10 mouse cellular contexts compared by ENCODE assay signal in genomic region chr7:27407816-27408215, GRCm38 (mm10). TPM values are rescaled to one million over a fixed set of nuclear protein-coding genes. Genes with fewer than 3 reads are reported as not detected.
DNase-seq lines count a peak whose midpoint lies in the region; ATAC-seq and TF ChIP-seq lines count a peak whose summit lies in the region.
"Had no signal": no experiment of that assay in that cellular context is flagged by ENCODE, and none has a peak within 500 bp of the region (broad histone marks: within the 10 kb centered on the region; RNA-seq: fewer than 3 reads in every experiment).

No protein-coding gene starts in this region.

- H3K36me3 ChIP-seq in liver, embryonic 12.5 days = no peaks in the 10 kb centered on the region
- H3K36me3 ChIP-seq in liver, postnatal 0 days (replicated peaks; ENCODE audit: insufficient read depth, low read length) = no peaks in the 10 kb centered on the region
- H3K36me3 ChIP-seq in embryonic facial prominence, embryonic 10.5 days (replicated peaks) = no peaks in the 10 kb centered on the region
- H3K36me3 ChIP-seq in midbrain, embryonic 15.5 days (replicated peaks) = 0 out of 2 replicates have a peak, but pooled peaks cover 9% of the 10 kb centered on the region

- no peak overlapping the region for H3K27ac ChIP-seq in liver, embryonic 12.5 days
- H3K27ac ChIP-seq in liver, postnatal 0 days (ENCODE audit: low read depth) = no peak overlapping the region
- no peak overlapping the region for H3K27ac ChIP-seq in embryonic facial prominence, embryonic 10.5 days (replicated peaks)
- no peak overlapping the region for H3K27ac ChIP-seq in midbrain, embryonic 15.5 days

- no peak for DNase-seq in liver, postnatal 0 days
- DNase-seq in embryonic facial prominence, embryonic 10.5 days (ENCODE audit: low spot score) = peak; percentile 14
- DNase-seq in forelimb bud, embryonic 11.5 days (ENCODE audit: low read depth, low spot score) = peak; percentile 51
- DNase-seq in right cerebral cortex, postnatal 36 days (ENCODE audit: low spot score in 2 of 2) = no peak
- no peak for DNase-seq in cerebellum, adult 18-20 months
- DNase-seq: lung, postnatal 14 days; right cerebral cortex, adult 18-20 months; thymus, postnatal 36 days had no signal

- no peak for ATAC-seq in liver, embryonic 12.5 days
- no peak for ATAC-seq in liver, postnatal 0 days
- no peak for ATAC-seq in midbrain, embryonic 15.5 days (replicated peaks)

- H3K4me1 ChIP-seq in liver, embryonic 12.5 days = peaks cover 17% of the 10 kb centered on the region
- peaks cover 8% of the 10 kb centered on the region for H3K4me1 ChIP-seq in liver, postnatal 0 days (ENCODE audit: insufficient read depth)
- peaks cover 23% of the 10 kb centered on the region for H3K4me1 ChIP-seq in embryonic facial prominence, embryonic 10.5 days
- H3K4me1 ChIP-seq in midbrain, embryonic 15.5 days = peaks cover 14% of the 10 kb centered on the region

- peak overlapping the region; percentile 68 for H3K4me2 ChIP-seq in liver, embryonic 12.5 days
- H3K4me2 ChIP-seq in liver, postnatal 0 days (ENCODE audit: low read depth, low read length) = no peak overlapping the region
- peak overlapping the region; percentile 55; the same call in 1 of the 2 replicates for H3K4me2 ChIP-seq in midbrain, embryonic 15.5 days

- H3K9me3 ChIP-seq in liver, embryonic 12.5 days (replicated peaks) = no peaks in the 10 kb centered on the region; the same call in 1 of the 2 replicates
- H3K9me3 ChIP-seq in liver, postnatal 0 days (ENCODE audit: low read length) = no peaks in the 10 kb centered on the region
- peaks cover 18% of the 10 kb centered on the region for H3K9me3 ChIP-seq in embryonic facial prominence, embryonic 10.5 days
- H3K9me3 ChIP-seq in midbrain, embryonic 15.5 days = no peaks in the 10 kb centered on the region

- no peak for TF ChIP-seq EP300 in liver, postnatal 0 days (IDR thresholded peaks at IDR 0.05; ENCODE audit: low read depth)

- H3K9ac ChIP-seq in liver, embryonic 12.5 days = no peak overlapping the region
- H3K9ac ChIP-seq in liver, postnatal 0 days (replicated peaks) = no peak overlapping the region
- no peak overlapping the region for H3K9ac ChIP-seq in midbrain, embryonic 15.5 days

- no peak overlapping the region; the same call in 1 of the 2 replicates for H3K4me3 ChIP-seq in liver, embryonic 12.5 days
- H3K4me3 ChIP-seq in liver, postnatal 0 days (ENCODE audit: low read depth, low read length) = no peak overlapping the region
- H3K4me3 ChIP-seq in embryonic facial prominence, embryonic 10.5 days = peak overlapping the region; percentile 64
- H3K4me3 ChIP-seq in midbrain, embryonic 15.5 days = no peak overlapping the region

- no peak for TF ChIP-seq CTCF in liver, postnatal 0 days (IDR thresholded peaks at IDR 0.05; ENCODE audit: low read depth)

- H3K27me3 ChIP-seq in liver, embryonic 12.5 days (replicated peaks) = peaks cover 96% of the 10 kb centered on the region
- H3K27me3 ChIP-seq in liver, postnatal 0 days (ENCODE audit: insufficient read depth, low read length) = peaks cover 73% of the 10 kb centered on the region
- peaks cover 81% of the 10 kb centered on the region for H3K27me3 ChIP-seq in embryonic facial prominence, embryonic 10.5 days (replicated peaks; ENCODE audit: low read depth, poor library complexity, severe bottlenecking)
- peaks cover 73% of the 10 kb centered on the region for H3K27me3 ChIP-seq in midbrain, embryonic 15.5 days (replicated peaks)

- WGBS in liver, embryonic 12.5 days (ENCODE audit: insufficient replicate concordance) = 47% methylated on average over 8 of the region's 8 CpGs
- 50% methylated on average over 8 of the region's 8 CpGs for WGBS in liver, postnatal 0 days (ENCODE audit: insufficient replicate concordance)
- WGBS in embryonic facial prominence, embryonic 10.5 days = 51% methylated on average over 8 of the region's 8 CpGs
- 63% methylated on average over 8 of the region's 8 CpGs for WGBS in midbrain, embryonic 15.5 days

RNA-seq across cellular contexts. Expression of gene Sptbn4, which starts 39.7 kb away (rescaled TPM):
- 0.11 and 0.12 TPM in 2 replicates for polyA plus RNA-seq in liver, embryonic 12.5 days (2016; fragmentation: Nextera tagmentation; extraction: Ambion mirVana)
- polyA plus RNA-seq in liver, postnatal 0 days (2015; fragmentation: Nextera tagmentation; extraction: Ambion mirVana) = 0.02 and 0.18 TPM in 2 replicates
- polyA plus RNA-seq in embryonic facial prominence, embryonic 10.5 days (2016; fragmentation: Nextera tagmentation; extraction: Ambion mirVana) = 0.19 and 0.35 TPM in 2 replicates
- polyA plus RNA-seq in midbrain, embryonic 15.5 days (2015; fragmentation: Nextera tagmentation; extraction: Ambion mirVana) = 4.0 and 4.4 TPM in 2 replicates

RNA-seq across cellular contexts. Expression of gene Blvrb, which starts 40.0 kb away (rescaled TPM):
- polyA plus RNA-seq in liver, embryonic 12.5 days (2016; fragmentation: Nextera tagmentation; extraction: Ambion mirVana) = 895 and 897 TPM in 2 replicates
- 372 and 407 TPM in 2 replicates for polyA plus RNA-seq in liver, postnatal 0 days (2015; fragmentation: Nextera tagmentation; extraction: Ambion mirVana)
- polyA plus RNA-seq in embryonic facial prominence, embryonic 10.5 days (2016; fragmentation: Nextera tagmentation; extraction: Ambion mirVana) = 31.9 and 35.2 TPM in 2 replicates
- 17.9 and 19.5 TPM in 2 replicates for polyA plus RNA-seq in midbrain, embryonic 15.5 days (2015; fragmentation: Nextera tagmentation; extraction: Ambion mirVana)

RNA-seq across cellular contexts. Expression of gene Gm20479, which starts 50.6 kb away (rescaled TPM):
- not detected in 2 replicates for polyA plus RNA-seq in liver, embryonic 12.5 days (2016; fragmentation: Nextera tagmentation; extraction: Ambion mirVana)
- 1.1 TPM in 1 of 2 replicates, not detected in the other for polyA plus RNA-seq in liver, postnatal 0 days (2015; fragmentation: Nextera tagmentation; extraction: Ambion mirVana)
- polyA plus RNA-seq in embryonic facial prominence, embryonic 10.5 days (2016; fragmentation: Nextera tagmentation; extraction: Ambion mirVana) = not detected in 2 replicates
- polyA plus RNA-seq in midbrain, embryonic 15.5 days (2015; fragmentation: Nextera tagmentation; extraction: Ambion mirVana) = not detected in 2 replicates

RNA-seq across cellular contexts. Expression of gene Shkbp1, which starts 52.0 kb away (rescaled TPM):
- 32.1 and 36.1 TPM in 2 replicates for polyA plus RNA-seq in liver, embryonic 12.5 days (2016; fragmentation: Nextera tagmentation; extraction: Ambion mirVana)
- 9.5 and 10.9 TPM in 2 replicates for polyA plus RNA-seq in liver, postnatal 0 days (2015; fragmentation: Nextera tagmentation; extraction: Ambion mirVana)
- 73.2 and 80.3 TPM in 2 replicates for polyA plus RNA-seq in embryonic facial prominence, embryonic 10.5 days (2016; fragmentation: Nextera tagmentation; extraction: Ambion mirVana)
- polyA plus RNA-seq in midbrain, embryonic 15.5 days (2015; fragmentation: Nextera tagmentation; extraction: Ambion mirVana) = 63.9 and 64.7 TPM in 2 replicates

Comparison
In these comparisons a context has a peak if more than half of its experiments do, and no peak if none do; other contexts are left out.
1. DNase-seq: peak in embryonic facial prominence, embryonic 10.5 days (single experiment) and forelimb bud, embryonic 11.5 days (single experiment); none in liver, postnatal 0 days (single experiment), right cerebral cortex, postnatal 36 days (0 of 2) and cerebellum, adult 18-20 months (0 of 2).
2. RNA of gene Blvrb, which starts 40.0 kb away (polyA plus RNA-seq): 895 to 897 TPM in liver, embryonic 12.5 days and 372 to 407 TPM in liver, postnatal 0 days; 31.9 to 35.2 TPM in embryonic facial prominence, embryonic 10.5 days and 17.9 to 19.5 TPM in midbrain, embryonic 15.5 days; every median in the first group is over 10 times any median in the second.